Mouse (Mus musculus) large intestine, adult 2 months (tissue): ENCODE measurements around the gene Magi2. TPM values are rescaled to one million over a fixed set of nuclear protein-coding genes. Genes with fewer than 3 reads are reported as not detected.

Experiments
- DNase-seq: peaks from one replicate; pipeline ENCODE4 v3.0.0-alpha.2; 2012; ENCODE audit warnings: low read depth, low spot score
- WGBS: fragments of 180-500 bp; shearing (Covaris S2); methylation state at CpG from one replicate; pipeline ENCODE4 v1.1.7; 2018; 5-methylcytosine and 5-hydroxymethylcytosine counted together
- polyA plus RNA-seq: library from polyadenylated mRNA; depleted of rRNA; stranded (reverse); fragments of >200 nt; gene quantifications from 2 replicates; pipeline ENCODE4 v1.2.3, GENCODE M21; 2012

The Magi2 gene
- polyA plus RNA-seq, 1 experiment = 0.21 TPM

- WGBS = 67% methylated on average over 6 of the region's 6 CpGs
- DNase-seq = no peak
Observed at GRCm38 (mm10) chr5:20299816-20300215, 1073.0 kb downstream of the Magi2 start.

DNA sequence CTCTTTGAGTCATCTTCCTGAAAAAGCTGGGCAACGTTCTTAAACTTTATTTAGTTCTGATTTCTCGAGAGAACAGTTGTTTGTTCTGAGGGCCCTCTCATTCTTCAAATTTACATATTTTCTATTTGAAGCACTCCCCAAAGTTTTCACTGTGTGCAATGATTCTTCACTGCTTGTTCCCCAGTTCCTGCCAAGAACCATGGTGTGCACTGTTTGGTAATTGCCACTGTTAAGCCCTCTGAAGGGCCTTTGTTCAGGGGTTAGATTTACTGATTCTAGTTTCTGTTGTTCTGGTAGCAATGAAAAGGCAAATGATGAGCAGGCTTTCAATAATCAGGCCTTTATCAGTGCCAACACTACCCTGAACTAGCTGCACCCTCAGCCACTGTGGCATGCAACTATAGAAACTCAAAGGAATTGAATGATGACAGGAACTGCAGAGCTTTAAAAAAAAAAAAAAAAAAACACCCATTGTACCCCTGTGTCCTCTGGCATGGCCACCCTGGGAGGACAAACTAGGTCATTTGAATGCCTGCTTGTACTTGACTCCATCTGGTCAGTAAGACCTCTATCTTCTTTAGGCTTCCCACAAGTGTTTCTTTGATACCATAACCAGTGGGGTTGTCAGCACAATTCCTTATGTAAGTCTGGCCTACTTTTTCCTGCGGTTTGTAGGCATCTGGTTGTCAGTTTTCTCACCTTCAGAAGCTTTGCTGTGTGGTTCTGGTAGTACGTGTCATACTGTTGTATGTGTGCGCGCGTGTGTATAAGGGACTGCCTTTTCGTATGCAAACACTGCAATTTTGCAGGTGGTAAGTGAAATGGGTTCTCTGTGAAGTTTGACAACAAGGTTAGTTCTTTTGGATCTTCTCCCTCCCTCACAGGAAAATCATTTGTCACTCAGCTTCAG is 1076.5 kb downstream of the Magi2 start:
- DNase-seq = no peak
- 84% methylated on average over 8 of the region's 8 CpGs for WGBS

GRCm38 (mm10) chr5:20320970-20321369 is 1094.1 kb downstream of the Magi2 start:
- DNase-seq = no peak

GRCm38 (mm10) chr5:20325290-20325689 is 1098.5 kb downstream of the Magi2 start:
- DNase-seq = no peak
- WGBS = 46% methylated on average over 2 of the region's 2 CpGs

More at GRCm38 (mm10) chr5:20320970-20321369, 1094.1 kb downstream of the Magi2 start:
- 88% methylated on average over 2 of the region's 2 CpGs for WGBS

DNA sequence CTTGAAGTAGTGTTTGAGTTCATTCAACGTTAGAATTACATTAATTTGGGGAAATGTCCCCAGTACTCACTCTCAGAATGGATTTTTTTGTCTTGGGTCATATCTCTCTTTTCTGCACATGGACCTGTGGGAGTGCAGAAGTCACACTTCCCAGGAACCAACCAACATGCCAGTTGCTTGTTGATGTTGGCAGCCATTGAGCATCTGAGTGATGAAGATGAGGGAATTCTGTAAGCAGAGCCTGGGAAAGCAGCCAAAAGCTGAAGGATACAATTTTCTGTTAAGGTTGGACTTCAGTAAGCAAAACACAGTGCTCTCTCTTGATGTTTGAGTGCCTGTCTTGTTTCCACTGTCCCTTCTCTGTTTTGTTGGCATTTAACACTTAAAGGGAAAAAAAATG is 1102.1 kb downstream of the Magi2 start:
- WGBS = 41% methylated on average over 1 of the region's 1 CpGs
- no peak for DNase-seq

GRCm38 (mm10) chr5:20330025-20330424 is 1103.2 kb downstream of the Magi2 start:
- no peak for DNase-seq
- 79% methylated on average over 3 of the region's 3 CpGs for WGBS

DNA sequence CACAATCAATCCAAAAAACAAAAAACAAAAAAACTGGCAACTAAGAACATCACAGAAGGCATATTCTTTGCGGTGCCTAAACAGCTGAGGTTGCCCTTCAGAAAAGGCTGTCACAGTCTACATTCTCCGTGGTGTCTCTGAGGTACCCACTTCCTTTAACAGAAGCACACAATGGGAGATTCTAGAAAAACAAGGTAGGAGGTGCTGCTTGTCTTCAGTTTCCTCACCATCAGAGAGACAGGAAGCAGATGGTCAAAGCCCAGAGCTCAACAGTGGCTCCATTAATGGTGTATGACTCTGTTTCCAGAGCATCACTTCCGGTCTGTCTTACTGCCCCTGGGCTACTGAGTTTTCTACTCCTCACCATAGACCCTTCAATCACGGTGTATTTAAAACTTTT is 1105.7 kb downstream of the Magi2 start:
- DNase-seq = no peak
- WGBS = 77% methylated on average over 4 of the region's 4 CpGs

GRCm38 (mm10) chr5:20334549-20334948 is 1107.7 kb downstream of the Magi2 start:
- DNase-seq = no peak

GRCm38 (mm10) chr5:20352941-20353340 is 1126.1 kb downstream of the Magi2 start:
- DNase-seq = no peak
- WGBS = 91% methylated on average over 8 of the region's 8 CpGs

DNA sequence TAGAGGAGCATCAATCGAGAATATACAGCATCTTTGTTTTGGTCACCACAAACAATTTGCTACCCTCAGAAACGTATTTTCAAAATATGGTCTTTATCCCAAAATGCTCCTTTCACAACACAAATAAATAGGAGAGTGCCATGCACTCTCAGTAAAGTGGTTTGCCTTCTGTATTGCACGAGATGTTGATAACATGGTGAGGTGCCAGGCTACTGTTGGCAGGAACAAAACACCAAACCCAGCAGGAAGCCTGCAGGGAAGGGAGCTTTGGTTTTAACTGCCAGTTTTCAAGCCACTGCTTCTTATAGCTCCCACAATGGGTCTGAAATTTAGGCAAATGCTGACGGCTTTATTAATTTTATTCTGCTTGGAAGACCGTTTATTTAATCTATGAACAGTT is 1131.6 kb downstream of the Magi2 start:
- no peak for DNase-seq
- 58% methylated on average over 5 of the region's 5 CpGs for WGBS

DNA sequence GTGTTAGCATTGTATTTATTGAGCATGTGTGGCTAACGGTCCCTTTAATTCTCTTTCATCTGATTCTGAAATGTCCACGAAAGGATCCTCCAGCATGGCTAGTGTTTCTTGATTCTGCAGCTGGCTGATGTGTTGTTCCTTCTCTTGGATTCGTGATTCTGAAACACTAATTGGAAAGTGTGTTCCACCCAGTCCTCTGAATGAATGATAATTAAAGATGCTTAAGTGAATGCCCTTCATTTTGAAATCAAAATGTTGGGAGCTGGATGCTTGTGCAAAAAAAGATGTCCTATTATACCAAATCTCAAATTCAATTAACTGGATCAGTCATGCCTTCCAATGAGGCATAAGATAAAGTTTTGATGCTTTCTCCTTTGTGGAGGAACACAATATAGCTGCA is 1132.2 kb downstream of the Magi2 start:
- DNase-seq = no peak
- 79% methylated on average over 3 of the region's 3 CpGs for WGBS

DNA sequence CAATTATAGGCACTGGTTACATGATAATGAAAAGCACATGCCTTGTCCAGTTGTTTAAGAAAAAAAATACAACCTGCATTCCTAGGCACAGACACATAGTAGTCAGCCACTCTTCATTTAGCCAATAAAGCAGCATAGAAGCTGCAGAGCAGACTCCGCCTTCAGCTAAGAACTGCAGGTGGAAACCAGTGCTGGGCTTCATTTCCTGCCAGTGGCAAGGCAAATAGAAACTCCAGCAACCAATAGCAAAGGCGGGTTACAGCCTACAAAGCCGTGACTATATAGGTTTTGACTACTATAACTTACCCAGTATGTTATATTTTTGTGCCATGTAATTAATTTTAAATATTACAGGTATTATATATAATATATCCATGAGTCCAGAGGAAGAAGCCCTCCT is 1135.3 kb downstream of the Magi2 start:
- DNase-seq = no peak
- 66% methylated on average over 3 of the region's 3 CpGs for WGBS

DNA sequence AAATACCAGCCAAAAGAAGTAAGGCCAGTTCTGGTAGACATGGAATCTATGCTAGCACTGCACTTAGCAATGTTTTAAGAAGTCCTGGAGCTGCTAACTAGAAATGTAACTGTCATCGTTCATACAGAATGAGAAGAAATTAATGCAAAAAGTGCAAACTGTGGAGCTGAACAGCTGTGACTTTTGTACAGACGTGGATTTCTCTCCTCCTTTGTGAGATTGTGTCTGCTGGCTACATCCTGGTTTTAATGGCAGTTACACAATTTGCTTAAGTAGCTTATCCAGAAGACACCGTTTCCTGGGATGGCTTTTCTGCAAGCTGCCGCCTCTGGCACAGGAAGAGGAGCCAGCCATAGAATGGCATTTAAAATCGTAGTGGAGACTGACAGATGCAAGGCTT is 1136.4 kb downstream of the Magi2 start:
- no peak for DNase-seq
- WGBS = 63% methylated on average over 5 of the region's 5 CpGs

DNA sequence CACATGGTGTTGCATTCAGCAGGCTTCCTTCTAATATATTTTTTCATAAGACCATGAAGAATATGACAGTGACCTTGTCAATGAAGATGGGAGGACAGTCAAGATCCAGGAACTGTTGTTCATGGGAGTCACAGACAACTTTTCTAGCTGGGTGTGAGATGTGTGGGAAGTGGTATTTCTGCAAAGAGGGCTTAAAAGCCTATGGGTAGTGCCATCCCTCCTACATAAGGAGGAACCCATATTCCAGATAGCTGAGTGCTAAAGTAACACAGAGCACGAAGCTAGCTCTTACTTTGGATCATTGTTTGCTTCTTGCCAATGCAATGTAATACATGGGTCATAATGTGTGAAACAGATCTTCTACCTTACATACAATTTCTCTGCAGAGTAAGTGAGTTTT is 1146.8 kb downstream of the Magi2 start:
- WGBS = 59% methylated on average over 1 of the region's 1 CpGs
- DNase-seq = no peak

GRCm38 (mm10) chr5:20378071-20378800 is 1151.4 kb downstream of the Magi2 start:
- DNase-seq = no peak
- 75% methylated on average over 11 of the region's 11 CpGs for WGBS

- 75% methylated on average over 5 of the region's 5 CpGs for WGBS
Observed at GRCm38 (mm10) chr5:20404533-20404932, 1177.7 kb downstream of the Magi2 start.

DNA sequence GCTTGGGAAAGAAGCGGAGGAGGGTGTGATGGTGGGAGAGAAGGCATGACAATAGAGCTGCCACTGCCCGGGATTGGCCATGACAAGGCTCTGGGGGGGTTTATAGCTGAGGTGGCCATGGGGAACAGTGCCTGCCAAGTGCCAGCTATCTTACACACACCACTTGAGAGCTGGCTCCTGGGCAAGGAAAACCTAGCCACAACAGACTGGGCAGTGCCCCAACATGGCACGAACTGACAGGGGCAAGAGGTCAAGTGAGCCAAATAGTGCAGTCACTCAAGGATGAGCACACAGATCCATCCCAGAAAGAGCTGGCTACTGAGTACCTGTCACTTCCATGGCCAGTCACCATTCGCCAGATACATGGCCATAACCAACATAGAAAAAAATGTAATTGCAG is 1179.8 kb downstream of the Magi2 start:
- DNase-seq = no peak
- 88% methylated on average over 4 of the region's 4 CpGs for WGBS

More at GRCm38 (mm10) chr5:20404533-20404932, 1177.7 kb downstream of the Magi2 start:
- no peak for DNase-seq

- DNase-seq = no peak
Observed at GRCm38 (mm10) chr5:20415320-20415719, 1188.5 kb downstream of the Magi2 start.

- no peak for DNase-seq
Observed at GRCm38 (mm10) chr5:20417348-20417747, 1190.5 kb downstream of the Magi2 start.

DNA sequence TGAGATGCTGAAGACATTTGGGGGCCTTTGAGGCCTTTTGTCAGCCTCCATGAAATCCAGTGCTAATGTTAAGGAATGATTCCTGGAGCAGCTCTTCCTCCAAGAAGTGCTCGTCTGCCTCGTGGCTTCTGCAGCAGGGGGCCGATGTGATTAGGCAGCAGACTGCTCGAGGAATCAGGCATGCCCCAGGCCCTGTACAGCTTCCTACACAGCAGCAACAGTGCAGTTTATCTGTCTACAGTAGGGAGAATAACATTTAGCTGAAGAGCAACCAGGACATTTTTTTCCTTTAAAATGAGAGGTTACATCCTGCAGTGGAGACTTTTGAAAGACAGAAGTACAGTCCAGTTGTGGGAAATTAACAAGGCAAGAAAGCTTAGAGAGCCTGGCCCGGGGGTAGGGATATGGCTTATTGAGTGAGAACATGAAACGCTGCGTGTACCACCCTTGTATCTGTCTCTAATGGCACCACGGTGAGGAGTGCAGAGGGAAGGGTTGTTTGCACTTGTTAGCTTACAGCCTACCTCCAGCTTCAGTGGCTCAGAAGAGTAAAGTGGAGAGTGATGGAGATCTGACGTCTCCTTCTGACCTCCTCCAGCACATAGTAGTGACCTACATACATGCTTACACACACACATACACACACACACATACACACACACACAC is 1205.4 kb downstream of the Magi2 start:
- WGBS = 58% methylated on average over 9 of the region's 9 CpGs
- no peak for DNase-seq
